In the genomic region with DNA sequence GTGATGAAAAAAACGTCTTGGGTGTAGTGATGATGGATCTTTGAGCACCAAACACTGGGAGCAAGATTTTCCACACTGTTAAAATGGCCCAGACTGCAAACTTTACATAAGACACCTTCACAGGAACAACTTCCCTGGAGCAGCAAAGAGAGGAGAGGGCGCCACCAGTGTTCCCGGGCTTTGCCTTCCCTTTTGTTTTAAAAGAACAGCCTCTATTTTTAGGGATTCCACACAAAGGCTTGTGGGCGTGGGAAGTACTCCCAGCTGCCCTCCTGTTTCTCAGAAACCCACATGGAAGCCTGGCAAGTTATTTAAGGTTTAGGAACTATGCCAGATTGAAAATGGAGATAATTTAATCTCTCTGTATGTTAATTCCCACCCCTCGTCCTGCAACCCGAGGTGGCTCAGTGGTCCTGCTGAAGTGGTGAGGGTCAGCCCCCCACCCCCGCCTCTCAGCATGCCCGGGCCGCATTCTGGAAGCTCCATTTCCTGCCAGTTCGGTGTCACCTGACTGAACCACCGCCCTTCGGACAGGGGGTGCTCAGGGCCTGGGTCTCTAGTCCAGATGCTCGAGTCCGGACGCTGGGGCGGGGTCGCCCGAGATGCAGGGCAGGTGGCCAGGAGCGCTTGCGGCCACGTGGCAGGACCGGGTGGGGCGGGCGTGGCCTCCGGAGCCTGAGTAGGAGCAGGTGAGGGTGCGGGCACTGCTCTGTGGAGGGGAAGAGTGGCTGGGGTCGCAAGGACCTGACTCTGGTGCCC, we compare ENCODE assay signal across 8 mouse cellular contexts. TPM values are rescaled to one million over a fixed set of nuclear protein-coding genes. Genes with fewer than 3 reads are reported as not detected.
DNase-seq lines count a peak whose midpoint lies in the region; ATAC-seq lines count a peak whose summit lies in the region.

A gene (plus strand): TSS at position 522 of the 759 bp plus-strand sequence.

- no peaks in the 10 kb centered on the region for H3K9me3 ChIP-seq in midbrain, embryonic 11.5 days (ENCODE audit: control insufficient read depth, low read length)

- ATAC-seq in midbrain, embryonic 11.5 days (ENCODE audit: low FRiP score) = peak; percentile 71

- H3K4me1 ChIP-seq in midbrain, embryonic 11.5 days (ENCODE audit: control insufficient read depth, insufficient read depth, low read length) = peaks cover 9% of the 10 kb centered on the region

- no peak within 1 kb of the TSS for H3K27ac ChIP-seq in midbrain, embryonic 11.5 days (ENCODE audit: low read depth, low read length)

- peak within 1 kb of the TSS; percentile 25 for H3K4me3 ChIP-seq in midbrain, embryonic 11.5 days (ENCODE audit: low read depth, low read length)

- no peaks in the 10 kb centered on the region for H3K36me3 ChIP-seq in midbrain, embryonic 11.5 days (ENCODE audit: control insufficient read depth, insufficient read depth, low read length)

- peak within 1 kb of the TSS; percentile 64 for H3K9ac ChIP-seq in midbrain, embryonic 11.5 days (ENCODE audit: low read length)

- 3% methylated on average over 27 of the region's 27 CpGs for WGBS in midbrain, embryonic 11.5 days

- DNase-seq in thymus, postnatal 4 days = peak; percentile 26
- DNase-seq in thymus, postnatal 10 days (ENCODE audit: low spot score in 2 of 2) = no peak
- peak; percentile 6 for DNase-seq in fibroblast of lung, adult 2 months (ENCODE audit: low read depth)
- peak; percentile 34 for DNase-seq in heart, postnatal 4 days
- peak; percentile 47 to 50 for DNase-seq in layer of hippocampus, postnatal 36 days
- peak; percentile 88 for DNase-seq in midbrain, embryonic 11.5 days (ENCODE audit: low spot score, missing footprints)
- DNase-seq in telencephalon, adult 2 months (ENCODE audit: low read depth, low spot score) = peak; percentile 86
- no peak for DNase-seq in spleen, postnatal 4 days (ENCODE audit: low spot score in 2 of 2)

- H3K27me3 ChIP-seq in midbrain, embryonic 11.5 days (ENCODE audit: control insufficient read depth, insufficient read depth, low read length) = no peaks in the 10 kb centered on the region

- H3K4me2 ChIP-seq in midbrain, embryonic 11.5 days = peak within 1 kb of the TSS; percentile 62

RNA-seq across cellular contexts. Expression of the gene that starts here (rescaled TPM):
- 1 to 10 TPM in 1 of 2 experiments, under 1 TPM in 1; 0.92 to 1.3 TPM for total RNA-seq in heart, postnatal 4 days (2021)
- under 1 TPM; 0.37 to 0.88 TPM for total RNA-seq in layer of hippocampus, postnatal 36 days (2021)
- 1.2 and 1.3 TPM in 2 replicates for polyA plus RNA-seq in midbrain, embryonic 11.5 days (2014; fragmentation: Nextera tagmentation; extraction: Ambion mirVana)

Comparison
In these comparisons a context has a peak if more than half of its experiments do, and no peak if none do; other contexts are left out.
1. DNase-seq: peak in thymus, postnatal 4 days (single experiment), fibroblast of lung, adult 2 months (single experiment), heart, postnatal 4 days (single experiment), midbrain, embryonic 11.5 days (single experiment) and telencephalon, adult 2 months (single experiment); none in thymus, postnatal 10 days (0 of 2) and spleen, postnatal 4 days (0 of 2).
2. Peak in DNase-seq in layer of hippocampus, postnatal 36 days; RNA of the gene not detected or under 1 TPM.